Mouse (Mus musculus) megakaryocyte, embryonic 14.5 days (primary cell): ENCODE measurements around the gene Gm42417.

Experiments used
- FLI1 ChIP-seq: IDR thresholded peaks from 2 replicates; pipeline ENCODE4 v1.6.1; 2012; ENCODE audit warnings: low read length, inconsistent platforms, mixed read lengths
- GATA1 ChIP-seq: IDR thresholded peaks from 3 replicates; pipeline ENCODE4 v1.6.1; 2012; ENCODE audit warnings: mixed read lengths, low read length, inconsistent platforms, borderline replicate concordance

DNA sequence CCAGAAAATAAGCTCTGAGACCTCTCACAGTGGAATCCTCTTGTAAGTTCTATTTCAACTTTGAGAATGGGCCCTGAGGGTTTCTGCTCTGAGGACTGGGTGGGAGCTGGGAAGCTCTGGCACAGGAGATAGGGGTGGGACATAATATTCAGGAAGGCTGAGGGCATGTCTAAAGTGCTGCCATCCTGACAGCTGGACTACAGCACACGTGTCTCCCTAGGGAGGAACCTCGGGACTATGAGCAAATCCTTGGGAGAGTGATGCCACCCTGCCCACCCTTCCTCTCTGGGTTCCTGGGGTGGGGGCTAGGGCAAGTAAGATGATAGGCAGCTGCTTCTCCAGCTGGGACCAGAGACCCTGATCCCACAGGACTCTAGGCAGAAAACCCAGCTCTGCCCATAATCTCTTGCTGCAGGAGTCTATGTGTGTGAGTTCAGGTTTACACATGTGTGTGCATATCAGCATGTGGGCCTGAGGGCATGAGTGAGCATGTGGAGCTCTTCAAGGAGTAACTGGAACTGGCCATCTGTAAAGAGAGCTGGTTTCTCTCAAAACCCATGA lies 33.0 kb upstream of the Gm42417 start:
- TF ChIP-seq GATA1 (no peak), FLI1 (no peak)
